9 mouse cellular contexts compared by ENCODE assay signal in the genomic region with DNA sequence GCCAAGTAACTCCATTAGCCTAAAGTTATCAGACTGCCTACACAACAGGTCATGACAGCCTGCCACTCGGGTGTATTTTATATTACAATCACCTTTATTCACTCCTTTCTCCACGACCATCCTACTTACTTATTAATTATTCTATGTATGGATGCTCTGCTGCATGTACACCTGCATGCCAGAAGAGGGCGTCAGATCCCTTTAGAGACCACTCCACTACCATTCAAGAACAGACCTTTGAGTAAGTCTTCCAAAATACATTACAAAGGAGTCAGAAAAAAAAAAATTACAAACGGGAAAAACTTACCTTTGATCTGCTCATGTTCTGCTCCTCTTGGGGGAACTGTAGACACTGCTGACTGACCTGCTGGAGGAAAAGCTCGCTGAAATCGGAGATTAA. TPM values are rescaled to one million over a fixed set of nuclear protein-coding genes. Genes with fewer than 3 reads are reported as not detected.
A peak's percentile ranks its signal among the peaks of the same experiment; 100 is the strongest.
DNase-seq lines count a peak whose midpoint lies in the region; ATAC-seq and TF ChIP-seq lines count a peak whose summit lies in the region.
"Had no signal": no experiment of that assay in that cellular context is flagged by ENCODE, and none has a peak within 500 bp of the region (broad histone marks: within the 10 kb centered on the region; RNA-seq: fewer than 3 reads in every experiment).

No protein-coding gene starts in this region.

- no peak for TF ChIP-seq EP300 in stomach, postnatal 0 days (optimal IDR thresholded peaks at IDR 0.05)

- no peak for TF ChIP-seq CTCF in embryonic fibroblast, embryonic 13.5 days (IDR thresholded peaks at IDR 0.05; ENCODE audit: borderline replicate concordance, insufficient read depth, low read length)
- peak; percentile 76 for TF ChIP-seq CTCF in stomach, postnatal 0 days (IDR thresholded peaks at IDR 0.05; ENCODE audit: low read depth)

- ATAC-seq in kidney, embryonic 15.5 days (replicated peaks; ENCODE audit: low FRiP score) = no peak
- no peak for ATAC-seq in liver, embryonic 13.5 days (ENCODE audit: low read depth)
- ATAC-seq in stomach, postnatal 0 days (ENCODE audit: low FRiP score, low TSS enrichment) = no peak

- peak overlapping the region; percentile 77 for H3K4me2 ChIP-seq in kidney, embryonic 15.5 days
- H3K4me2 ChIP-seq in liver, embryonic 13.5 days = peak overlapping the region; percentile 90
- peak overlapping the region; percentile 87 for H3K4me2 ChIP-seq in stomach, postnatal 0 days (replicated peaks; ENCODE audit: low read depth)

- H3K9ac ChIP-seq in kidney, embryonic 15.5 days = 0 out of 2 replicates have a peak overlapping the region, but pooled peaks have one; percentile 84
- H3K9ac ChIP-seq in liver, embryonic 13.5 days = no peak overlapping the region
- peak overlapping the region; percentile 91; the same call in 1 of the 2 replicates for H3K9ac ChIP-seq in stomach, postnatal 0 days (ENCODE audit: low read length)

- H3K36me3 ChIP-seq in kidney, embryonic 15.5 days = peaks cover 48% of the 10 kb centered on the region
- peaks cover 43% of the 10 kb centered on the region for H3K36me3 ChIP-seq in liver, embryonic 13.5 days
- H3K36me3 ChIP-seq in stomach, postnatal 0 days (ENCODE audit: control insufficient read depth, insufficient read depth, low read length) = peaks cover 16% of the 10 kb centered on the region

- TF ChIP-seq POLR2A in embryonic fibroblast, embryonic 13.5 days (IDR thresholded peaks at IDR 0.05; ENCODE audit: low read depth, low read length) = no peak

- H3K9me3 ChIP-seq in kidney, embryonic 15.5 days (replicated peaks) = peaks cover 5% of the 10 kb centered on the region; the same call in 1 of the 2 replicates
- H3K9me3 ChIP-seq in liver, embryonic 13.5 days (replicated peaks) = peaks cover 10% of the 10 kb centered on the region
- H3K9me3 ChIP-seq in stomach, postnatal 0 days (ENCODE audit: control insufficient read depth, low read length) = no peaks in the 10 kb centered on the region

- H3K27ac ChIP-seq in kidney, embryonic 15.5 days = no peak overlapping the region
- H3K27ac ChIP-seq in embryonic fibroblast, embryonic 13.5 days (ENCODE audit: insufficient read depth, low read length) = no peak overlapping the region
- H3K27ac ChIP-seq in liver, embryonic 13.5 days = no peak overlapping the region
- no peak overlapping the region for H3K27ac ChIP-seq in stomach, postnatal 0 days (replicated peaks)

- H3K4me1 ChIP-seq in kidney, embryonic 15.5 days = peaks cover 11% of the 10 kb centered on the region
- H3K4me1 ChIP-seq in embryonic fibroblast, embryonic 13.5 days (ENCODE audit: control insufficient read depth, insufficient read depth, low read length) = peaks cover 4% of the 10 kb centered on the region
- peaks cover 17% of the 10 kb centered on the region for H3K4me1 ChIP-seq in liver, embryonic 13.5 days (replicated peaks)
- H3K4me1 ChIP-seq in stomach, postnatal 0 days (replicated peaks; ENCODE audit: control insufficient read depth, insufficient read depth) = no peaks in the 10 kb centered on the region

- peak overlapping the region; percentile 68; the same call in 1 of the 2 replicates for H3K4me3 ChIP-seq in kidney, embryonic 15.5 days (replicated peaks)
- peak overlapping the region; percentile 2; the same call in 1 of the 2 replicates for H3K4me3 ChIP-seq in embryonic fibroblast, embryonic 13.5 days (ENCODE audit: insufficient read depth, low read length)
- peak overlapping the region; percentile 71; the same call in 1 of the 2 replicates for H3K4me3 ChIP-seq in liver, embryonic 13.5 days (replicated peaks)
- H3K4me3 ChIP-seq in stomach, postnatal 0 days (ENCODE audit: low read depth, low read length) = no peak overlapping the region

- 38% methylated on average over 6 of the region's 6 CpGs for WGBS in kidney, embryonic 15.5 days
- 33% methylated on average over 6 of the region's 6 CpGs for WGBS in liver, embryonic 13.5 days (ENCODE audit: insufficient replicate concordance)
- 26% methylated on average over 6 of the region's 6 CpGs for WGBS in stomach, postnatal 0 days

- no peaks in the 10 kb centered on the region for H3K27me3 ChIP-seq in kidney, embryonic 15.5 days
- H3K27me3 ChIP-seq in liver, embryonic 13.5 days = no peaks in the 10 kb centered on the region; the same call in 1 of the 2 replicates
- H3K27me3 ChIP-seq in stomach, postnatal 0 days (ENCODE audit: control insufficient read depth, insufficient read depth, low read length) = no peaks in the 10 kb centered on the region

- no peak for DNase-seq in kidney, postnatal 14 days
- DNase-seq in Muller cell, postnatal 12 days (ENCODE audit: inconsistent ontology term) = peak; percentile 16
- no peak for DNase-seq in liver, embryonic 13.5 days
- DNase-seq in stomach, postnatal 0 days (ENCODE audit: low spot score) = peak; percentile 32
- DNase-seq in frontal cortex, postnatal 14 days (ENCODE audit: low spot score in 2 of 2) = no peak
- no peak for DNase-seq in right cerebral cortex, adult 18-20 months

RNA-seq across cellular contexts. Expression of gene Rbak, which starts 1.4 kb away (rescaled TPM):
- 12.8 and 16.8 TPM in 2 replicates for polyA plus RNA-seq in kidney, embryonic 15.5 days (2015; fragmentation: Nextera tagmentation; extraction: Ambion mirVana)
- 7.6 and 12.7 TPM in 2 replicates for polyA plus RNA-seq in embryonic fibroblast, embryonic 13.5 days (2011; ENCODE audit: insufficient read length, low read depth, missing spikeins)
- polyA plus RNA-seq in liver, embryonic 13.5 days (2015; fragmentation: Nextera tagmentation; extraction: Ambion mirVana) = 1.7 and 1.8 TPM in 2 replicates
- 4.2 and 5.2 TPM in 2 replicates for polyA plus RNA-seq in stomach, postnatal 0 days (2015; fragmentation: Nextera tagmentation; extraction: Ambion mirVana)

RNA-seq across cellular contexts. Expression of gene Spdye4b, which starts 1.6 kb away (rescaled TPM):
- polyA plus RNA-seq in kidney, embryonic 15.5 days (2015; fragmentation: Nextera tagmentation; extraction: Ambion mirVana) = not detected in 2 replicates
- not detected in 2 replicates for polyA plus RNA-seq in embryonic fibroblast, embryonic 13.5 days (2011; ENCODE audit: insufficient read length, low read depth, missing spikeins)
- polyA plus RNA-seq in liver, embryonic 13.5 days (2015; fragmentation: Nextera tagmentation; extraction: Ambion mirVana) = not detected in 2 replicates
- not detected in 2 replicates for polyA plus RNA-seq in stomach, postnatal 0 days (2015; fragmentation: Nextera tagmentation; extraction: Ambion mirVana)
- polyA plus RNA-seq: gonadal fat pad, adult 2 months had no signal

RNA-seq across cellular contexts. Expression of gene Olfr718-ps1, which starts 31.8 kb away (rescaled TPM):
- 0.04 TPM in 1 of 2 replicates, not detected in the other for polyA plus RNA-seq in kidney, embryonic 15.5 days (2015; fragmentation: Nextera tagmentation; extraction: Ambion mirVana)
- not detected in 2 replicates for polyA plus RNA-seq in embryonic fibroblast, embryonic 13.5 days (2011; ENCODE audit: insufficient read length, low read depth, missing spikeins)
- polyA plus RNA-seq in liver, embryonic 13.5 days (2015; fragmentation: Nextera tagmentation; extraction: Ambion mirVana) = not detected in 2 replicates
- not detected in 2 replicates for polyA plus RNA-seq in stomach, postnatal 0 days (2015; fragmentation: Nextera tagmentation; extraction: Ambion mirVana)
- polyA plus RNA-seq: gonadal fat pad, adult 2 months had no signal

RNA-seq across cellular contexts. Expression of gene Spdye4a, which starts 47.5 kb away (rescaled TPM):
- not detected in 2 replicates for polyA plus RNA-seq in kidney, embryonic 15.5 days (2015; fragmentation: Nextera tagmentation; extraction: Ambion mirVana)
- not detected in 2 replicates for polyA plus RNA-seq in embryonic fibroblast, embryonic 13.5 days (2011; ENCODE audit: insufficient read length, low read depth, missing spikeins)
- not detected in 2 replicates for polyA plus RNA-seq in liver, embryonic 13.5 days (2015; fragmentation: Nextera tagmentation; extraction: Ambion mirVana)
- polyA plus RNA-seq in stomach, postnatal 0 days (2015; fragmentation: Nextera tagmentation; extraction: Ambion mirVana) = 0.05 TPM in 1 of 2 replicates, not detected in the other
- polyA plus RNA-seq: gonadal fat pad, adult 2 months had no signal

RNA-seq across cellular contexts. Expression of gene Zfp12, which starts 55.8 kb away (rescaled TPM):
- polyA plus RNA-seq in kidney, embryonic 15.5 days (2015; fragmentation: Nextera tagmentation; extraction: Ambion mirVana) = 15.6 and 17.0 TPM in 2 replicates
- polyA plus RNA-seq in embryonic fibroblast, embryonic 13.5 days (2011; ENCODE audit: insufficient read length, low read depth, missing spikeins) = 9.0 and 13.8 TPM in 2 replicates
- polyA plus RNA-seq in liver, embryonic 13.5 days (2015; fragmentation: Nextera tagmentation; extraction: Ambion mirVana) = 2.2 and 3.1 TPM in 2 replicates
- 4.2 and 4.5 TPM in 2 replicates for polyA plus RNA-seq in stomach, postnatal 0 days (2015; fragmentation: Nextera tagmentation; extraction: Ambion mirVana)

Comparison
In these comparisons a context has a peak if more than half of its experiments do, and no peak if none do; other contexts are left out.
1. DNase-seq: peak in Muller cell, postnatal 12 days (single experiment) and stomach, postnatal 0 days (single experiment); none in kidney, postnatal 14 days (single experiment), liver, embryonic 13.5 days (single experiment), frontal cortex, postnatal 14 days (0 of 2) and right cerebral cortex, adult 18-20 months (single experiment).
2. Peak in every context shown above with its lines, with median percentiles within 50 percentile points of each other: H3K4me2 ChIP-seq.